Mouse (Mus musculus) retina, postnatal 7 days (tissue): Measurements from ENCODE around the gene Upp2.

Experiments used
- DNase-seq: peaks from one replicate; pipeline ENCODE4 v3.0.0-alpha.2; 2012; ENCODE audit warnings: low read depth, low spot score

The Upp2 gene

DNA sequence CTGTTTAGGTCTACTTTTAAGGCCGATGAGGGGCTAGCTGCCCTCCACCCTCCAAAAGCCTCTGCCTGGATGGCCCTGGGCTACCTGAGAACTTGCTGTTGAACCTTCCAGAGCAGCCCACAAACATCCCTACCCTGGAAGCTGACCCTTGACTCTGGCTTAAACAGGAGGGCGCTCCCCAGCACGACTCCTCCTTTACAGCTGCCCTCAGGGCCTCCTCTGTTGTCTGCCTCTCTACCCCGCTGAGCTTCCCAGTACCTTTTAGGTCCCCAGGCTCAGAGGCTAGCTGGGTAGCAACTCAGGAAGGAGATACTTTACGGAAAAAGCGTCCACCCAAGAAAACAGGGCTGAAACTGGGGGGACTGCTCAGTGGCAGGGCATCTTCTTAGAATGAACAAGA lies 15.2 kb upstream of the Upp2 start:
- DNase-seq: no peak

DNA sequence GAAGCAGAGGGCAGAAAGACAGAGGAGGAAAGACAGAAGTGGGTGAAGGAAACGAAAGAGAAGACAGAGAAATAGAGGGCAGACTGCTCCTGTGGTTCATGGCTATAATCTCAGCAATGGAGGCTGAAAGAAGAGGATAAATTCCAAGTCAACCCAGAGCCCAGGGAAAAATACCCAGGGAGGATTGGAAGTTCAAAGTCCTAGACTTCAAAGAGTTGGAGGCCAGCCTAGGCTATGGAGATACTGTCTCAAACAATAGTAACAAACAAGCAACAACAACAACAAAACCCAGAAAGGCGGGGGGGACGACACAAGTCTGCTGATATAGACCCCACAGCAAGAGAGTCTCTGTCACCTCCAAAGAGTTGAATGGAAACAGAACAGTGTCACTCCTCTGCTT lies 14.8 kb upstream of the Upp2 start:
- no peak for DNase-seq

DNA sequence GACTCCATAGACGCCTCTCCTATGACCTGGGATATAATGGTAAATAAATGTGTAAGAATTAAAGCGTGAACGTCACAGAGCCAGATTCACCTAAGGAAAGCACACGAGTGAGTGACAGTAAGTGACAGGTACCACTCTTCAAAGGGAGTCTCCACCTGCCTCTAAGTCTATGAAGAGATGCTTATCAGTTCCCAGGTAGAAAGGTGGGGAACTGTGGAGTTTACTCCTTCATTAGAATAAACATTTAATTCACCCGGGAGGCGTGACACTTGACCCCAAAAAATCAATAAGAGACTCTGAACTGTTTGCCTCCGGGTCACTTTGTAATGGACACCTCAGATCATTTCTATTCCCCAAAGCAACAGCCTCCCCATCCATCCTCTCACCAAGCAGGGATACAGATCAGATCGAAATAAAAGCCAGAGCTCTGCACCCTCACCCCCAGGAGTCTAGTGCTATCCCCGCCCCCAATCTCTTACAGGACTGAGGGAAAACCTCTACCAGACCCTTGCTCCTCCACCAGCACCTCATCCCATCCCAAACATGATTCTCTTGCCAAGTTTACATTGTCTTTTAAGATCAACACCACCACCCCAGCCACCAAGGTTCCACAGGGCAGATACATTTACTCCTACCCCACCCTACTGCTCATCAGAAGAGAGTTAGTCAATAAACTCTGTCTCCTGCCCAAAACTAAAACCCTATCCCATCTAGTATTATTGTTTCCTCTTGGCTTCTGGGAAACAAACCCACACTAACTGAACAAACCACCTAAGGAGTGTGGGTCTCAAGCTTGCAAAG lies 9.9 kb upstream of the Upp2 start:
- DNase-seq: no peak

DNA sequence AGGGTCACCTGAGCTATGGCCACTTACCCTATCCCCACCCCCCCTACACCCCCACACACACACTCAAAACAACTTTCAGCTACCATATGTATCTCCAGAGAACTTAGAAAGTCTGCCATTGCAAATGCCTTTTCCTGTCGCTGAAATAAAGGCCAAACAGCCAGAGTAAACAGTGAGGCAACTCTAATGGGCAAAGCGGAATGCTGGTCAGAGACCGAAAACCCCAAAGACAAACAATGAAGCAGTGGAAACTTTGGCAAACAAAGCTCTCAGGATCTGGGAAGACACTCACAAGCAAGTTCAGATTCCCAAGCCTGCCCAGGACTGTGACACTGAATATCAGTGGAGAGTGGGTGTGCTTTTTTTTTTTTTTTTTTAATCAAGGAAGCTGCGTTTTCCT lies 5.0 kb upstream of the Upp2 start:
- DNase-seq: no peak

DNA sequence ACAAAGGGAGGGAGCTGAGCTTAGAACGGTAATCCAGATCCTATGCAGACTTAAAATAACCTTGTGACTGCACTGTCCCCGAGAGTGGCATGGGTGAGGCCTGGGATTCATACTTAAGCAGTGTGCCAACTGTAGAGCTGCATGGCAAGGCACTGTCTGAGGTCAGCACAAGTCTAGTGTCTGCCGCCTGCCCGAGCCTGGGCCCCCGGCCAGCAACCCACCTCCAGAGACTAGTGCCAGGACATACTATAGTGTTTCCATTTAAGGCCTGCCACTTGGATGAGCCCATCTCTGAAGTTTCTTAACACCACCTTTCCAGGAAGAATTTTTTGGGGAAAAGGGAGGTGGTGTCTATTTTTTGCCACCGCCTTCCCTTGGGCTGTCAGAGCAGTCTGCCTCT lies 1.8 kb upstream of the Upp2 start:
- DNase-seq: no peak

DNA sequence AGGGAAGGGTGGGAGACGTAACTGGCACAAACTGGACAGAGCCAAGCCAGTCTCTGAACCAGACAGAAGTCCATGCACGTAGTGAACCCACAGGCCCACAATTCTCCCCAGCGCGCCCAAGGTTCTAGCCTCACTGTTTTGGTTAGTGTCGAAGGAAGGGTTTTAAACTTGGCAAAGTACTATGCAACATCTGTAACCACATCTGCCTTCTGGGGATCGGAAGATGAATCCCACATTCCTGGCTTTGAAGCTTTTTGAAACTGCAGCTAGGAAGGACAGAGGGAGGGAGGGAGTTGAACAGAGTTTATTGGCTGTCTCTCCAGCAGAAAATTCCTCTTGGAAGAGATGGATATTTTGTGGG lies 1.1 kb upstream of the Upp2 start:
- no peak for DNase-seq

DNA sequence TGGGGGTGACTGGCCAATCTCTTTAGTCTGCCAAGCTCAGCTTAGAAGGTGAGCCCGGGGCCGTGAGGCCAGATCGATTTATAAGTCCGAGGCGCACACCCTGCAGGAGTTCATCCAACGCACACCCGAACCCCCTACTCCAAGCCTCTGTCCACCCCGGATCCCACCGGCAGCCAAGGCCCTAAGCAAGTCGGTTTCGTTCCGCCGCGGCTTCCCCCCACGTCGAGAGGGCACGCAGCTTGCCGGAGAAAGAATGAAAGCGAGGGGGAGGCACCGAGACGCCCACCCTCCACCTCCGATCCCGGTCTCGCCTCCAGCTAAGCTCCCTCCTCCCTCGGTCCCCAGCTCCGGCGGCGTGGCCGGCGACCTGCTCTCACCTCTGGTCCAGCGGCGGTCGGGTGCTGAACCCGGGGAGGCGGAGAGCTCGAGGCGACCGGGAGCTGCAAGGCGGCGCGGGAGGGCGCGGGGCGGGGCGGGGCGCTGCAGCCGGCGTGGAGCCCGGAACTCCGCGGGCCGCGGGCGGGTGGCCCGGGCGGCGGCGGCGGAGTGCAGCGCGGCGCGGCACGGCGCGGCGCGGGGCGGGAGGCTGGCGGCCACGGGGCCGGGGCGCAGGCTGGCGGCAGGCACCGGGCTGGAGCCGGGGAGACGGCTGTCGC lies 560 bp upstream of the Upp2 start:
- peak; percentile 42 for DNase-seq

DNA sequence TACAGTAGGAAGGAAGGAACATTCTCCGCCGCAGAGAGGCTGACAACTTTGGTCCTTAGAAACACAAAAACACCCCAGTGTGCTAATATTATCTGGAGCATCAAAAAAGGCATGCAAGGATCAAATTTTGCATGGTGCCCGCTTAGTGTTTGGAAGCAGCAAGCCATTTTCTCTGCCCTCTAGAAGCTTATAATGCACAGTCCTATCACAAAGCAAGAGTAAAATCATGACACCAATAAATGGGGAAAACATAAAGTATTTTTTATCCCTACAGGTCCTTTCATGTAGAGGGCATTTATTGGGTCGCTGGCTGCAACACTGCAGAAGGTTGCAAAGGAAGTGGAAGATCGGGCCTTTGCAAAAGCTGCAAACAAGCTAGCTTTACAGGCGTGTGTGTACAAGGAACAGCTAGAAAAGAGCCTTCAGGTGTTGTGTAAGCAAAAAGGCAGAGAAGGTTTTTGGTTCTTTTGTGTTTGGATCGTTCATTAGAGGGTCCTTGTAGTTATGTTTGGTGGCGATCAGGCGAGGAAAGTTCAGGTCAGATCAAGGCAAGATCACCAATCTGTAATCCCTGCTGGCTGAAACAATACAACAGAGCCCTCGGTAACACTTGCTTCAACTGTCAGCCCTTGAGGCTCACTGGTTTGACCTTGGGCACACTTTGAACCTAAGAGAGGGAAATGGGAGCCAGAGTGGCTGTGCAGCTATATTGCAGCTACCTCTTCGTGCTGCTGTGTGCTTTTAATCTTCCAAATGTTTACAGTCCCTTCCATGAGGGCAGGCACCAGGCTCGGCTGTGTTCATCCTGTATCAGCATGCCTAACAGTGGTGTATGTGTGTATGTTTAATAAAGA lies 995 bp downstream of the Upp2 start:
- DNase-seq: no peak

DNA sequence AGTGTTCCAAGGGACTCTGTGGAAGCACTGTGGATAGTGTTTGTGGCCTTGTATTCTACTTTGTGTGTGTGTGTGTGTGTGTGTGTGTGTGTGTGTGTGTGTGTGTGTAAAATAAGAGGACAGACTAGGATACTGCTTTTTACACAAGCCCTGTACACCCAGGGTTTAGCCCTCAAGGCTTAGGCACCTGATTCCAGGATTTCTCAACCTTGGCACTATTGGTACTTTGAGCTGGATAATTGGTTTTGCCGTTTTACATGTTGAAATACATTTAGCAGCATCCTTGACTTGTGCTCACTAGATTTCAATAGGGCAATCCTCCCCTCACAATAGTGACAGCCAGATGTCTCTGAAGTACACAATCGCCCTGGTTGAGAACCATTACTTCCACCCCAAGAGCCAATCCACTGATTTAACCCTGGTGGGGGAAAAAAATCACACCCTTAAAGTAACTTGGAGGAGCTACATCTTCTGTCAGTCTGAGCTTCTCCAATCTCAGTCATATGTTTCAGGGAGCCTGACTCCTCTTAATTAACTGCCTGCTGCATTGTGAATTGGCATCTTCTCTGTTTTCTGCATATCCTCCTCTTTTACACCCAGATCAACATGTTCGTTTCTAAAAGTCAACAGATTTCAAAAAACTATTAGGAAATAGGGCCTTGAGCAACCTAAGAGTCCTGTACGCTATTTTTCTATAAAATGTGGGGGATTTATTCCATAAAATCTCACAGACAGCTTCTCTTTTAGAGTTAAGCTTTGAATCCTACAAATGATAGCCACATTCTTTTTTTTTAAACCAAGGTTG lies 1.9 kb downstream of the Upp2 start:
- no peak for DNase-seq

DNA sequence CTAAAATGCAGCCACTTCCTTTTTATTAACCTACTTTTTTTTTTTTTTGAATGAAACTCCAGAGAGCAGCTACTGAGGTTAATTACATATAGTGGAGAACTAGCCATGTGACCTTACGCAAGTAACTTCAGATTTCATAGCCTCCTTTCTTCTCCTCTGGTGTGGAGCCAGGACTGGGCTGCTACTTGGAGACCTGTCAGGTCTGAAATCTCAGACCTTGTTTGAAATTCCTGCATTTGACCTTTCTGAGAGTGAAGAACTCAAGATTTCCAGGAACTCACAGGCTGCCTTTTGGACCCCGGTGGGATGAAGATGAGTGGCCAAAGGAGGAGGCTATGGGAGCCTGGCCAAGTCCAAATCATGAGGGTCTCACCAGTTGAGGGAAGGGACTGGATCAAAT lies 7.1 kb downstream of the Upp2 start:
- no peak for DNase-seq

DNA sequence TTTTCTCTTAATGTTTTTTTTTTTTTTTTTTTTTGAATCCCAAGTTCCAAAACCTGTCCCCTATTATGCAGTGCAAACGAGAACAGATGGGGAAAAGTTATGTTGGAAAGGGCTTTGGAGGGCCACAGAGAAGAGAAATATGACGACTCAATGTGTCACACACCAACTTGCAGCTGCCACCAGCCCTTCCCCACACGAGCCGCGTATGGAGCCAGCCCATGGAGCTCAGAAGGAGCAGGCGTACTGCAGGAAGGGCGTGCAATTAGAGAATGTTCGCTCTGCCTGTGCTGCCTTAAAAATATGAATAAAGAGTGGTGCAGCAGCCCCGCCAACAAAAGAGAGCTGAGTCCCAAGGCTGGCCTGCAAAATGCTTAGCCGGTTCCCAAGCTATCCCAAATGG lies 19.2 kb downstream of the Upp2 start:
- no peak for DNase-seq

DNA sequence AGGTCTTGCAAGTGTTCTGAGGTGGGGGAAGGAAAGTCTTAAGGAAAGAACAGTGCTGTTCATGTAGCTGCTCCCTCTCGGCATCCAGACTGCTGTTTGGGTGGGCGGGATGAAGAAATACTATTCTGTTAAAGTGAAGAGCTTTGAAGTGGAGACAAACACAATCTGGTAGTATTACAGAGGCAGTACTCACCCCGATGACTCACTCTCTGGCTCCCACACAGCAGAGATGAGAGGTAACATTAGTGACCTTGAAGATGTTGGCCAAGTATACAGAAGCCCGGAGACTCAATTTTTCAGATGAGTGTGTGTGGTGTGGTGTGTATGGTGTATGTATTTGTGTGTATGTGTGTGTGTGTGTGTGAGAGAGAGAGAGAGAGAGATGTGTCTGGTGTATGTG lies 22.5 kb downstream of the Upp2 start:
- DNase-seq: no peak

DNA sequence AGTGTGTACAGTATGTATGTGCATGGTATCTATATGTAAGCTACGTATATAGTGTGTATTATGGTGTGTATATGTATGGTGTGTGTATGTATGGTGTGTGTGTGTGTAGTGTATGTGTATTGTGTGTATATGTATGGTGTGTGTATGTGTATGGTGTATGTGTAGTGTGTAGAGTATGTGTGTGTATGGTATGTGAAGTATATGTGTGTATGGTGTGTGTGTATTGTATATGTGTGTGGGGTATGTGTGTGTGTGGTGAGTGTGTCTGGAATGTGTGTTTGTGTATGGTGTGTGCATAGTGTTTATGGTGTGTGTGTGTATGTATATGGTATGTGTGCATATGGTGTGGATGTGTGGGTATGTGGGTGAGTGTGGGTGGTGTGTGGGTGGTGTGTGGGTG lies 23.0 kb downstream of the Upp2 start:
- no peak for DNase-seq

DNA sequence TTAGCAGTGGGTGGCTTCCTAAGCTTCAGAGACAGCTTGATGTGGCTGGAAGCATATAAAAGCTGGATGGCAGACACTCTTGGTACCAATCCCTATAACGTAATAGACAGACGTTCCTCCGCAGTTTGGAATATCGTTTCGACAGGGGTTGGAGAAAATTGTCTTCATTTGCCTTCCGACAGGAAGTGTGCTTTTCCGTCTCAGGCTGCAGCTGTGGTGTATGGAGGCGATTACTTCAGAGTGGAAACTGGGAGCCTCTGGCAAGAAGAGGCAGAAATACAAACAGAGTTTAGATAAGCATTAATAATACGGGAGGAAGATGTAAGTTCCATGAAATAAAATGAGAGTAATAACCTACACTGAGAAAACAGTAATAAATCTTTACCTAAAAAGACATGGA lies 28.3 kb downstream of the Upp2 start:
- no peak for DNase-seq

DNA sequence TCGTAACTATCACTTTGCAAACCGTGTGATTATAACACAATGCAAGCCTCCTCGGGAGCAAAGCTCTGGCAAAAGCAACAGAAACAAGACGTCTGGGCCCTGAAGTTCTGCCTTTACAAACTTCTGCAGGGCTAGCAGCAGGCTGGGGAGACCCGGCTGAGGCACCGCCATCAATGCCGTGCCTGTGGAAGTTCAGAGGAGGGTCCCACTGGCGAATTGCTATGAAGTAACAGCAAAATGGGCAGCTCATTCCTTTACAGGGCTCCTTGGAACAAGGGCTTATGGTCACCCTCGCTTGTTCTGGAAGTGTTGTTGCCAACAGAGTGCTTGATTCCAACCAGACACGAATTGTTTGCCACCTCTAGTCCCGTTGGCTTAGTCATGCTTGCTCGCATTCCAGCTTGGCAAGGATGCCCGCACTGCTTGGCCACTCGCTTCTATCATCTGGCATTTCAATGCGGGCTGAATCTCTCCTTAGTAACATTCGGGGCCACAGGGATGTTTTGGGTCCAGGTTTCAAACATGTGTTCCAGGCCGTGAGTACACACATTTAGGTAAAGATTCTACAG lies 29.8 kb downstream of the Upp2 start:
- DNase-seq: no peak

DNA sequence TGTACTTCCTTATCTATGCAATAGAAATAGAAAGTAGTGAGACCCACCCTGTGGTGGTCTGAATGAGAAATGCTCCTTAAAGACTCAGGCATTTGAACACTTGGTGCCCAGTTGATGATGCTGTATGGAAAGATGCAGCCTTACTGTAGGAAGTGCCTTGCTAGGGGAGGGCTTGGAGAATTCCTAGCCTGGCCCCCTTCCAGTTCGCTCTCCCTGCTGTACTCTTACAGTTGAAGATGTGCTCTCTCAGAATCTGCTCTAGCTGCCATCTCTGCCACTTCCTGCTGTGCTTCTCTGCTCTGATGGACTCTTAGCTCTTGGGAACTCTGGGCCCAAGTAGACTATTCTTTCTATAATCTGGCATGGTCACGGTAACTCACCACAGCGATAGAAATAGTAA lies 30.5 kb downstream of the Upp2 start:
- DNase-seq: no peak

DNA sequence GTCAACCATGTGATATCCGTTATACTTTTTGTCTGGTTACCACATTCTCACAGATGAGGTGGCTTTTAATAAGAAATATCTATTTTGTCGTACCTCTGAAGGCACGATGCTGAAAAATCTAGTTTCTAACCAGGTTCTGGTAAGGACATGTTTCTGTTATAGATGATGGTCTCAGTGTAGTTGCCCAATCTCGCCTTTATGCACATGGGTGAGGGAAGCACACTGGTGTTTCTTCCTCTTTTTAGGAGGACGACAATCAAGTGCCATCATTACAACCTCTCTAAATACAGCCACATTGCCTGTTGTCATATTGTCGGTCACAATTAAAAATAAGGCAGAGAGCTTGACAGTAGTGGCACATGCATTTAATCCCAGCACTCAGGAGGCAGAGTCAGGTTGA lies 32.5 kb downstream of the Upp2 start:
- DNase-seq: no peak

DNA sequence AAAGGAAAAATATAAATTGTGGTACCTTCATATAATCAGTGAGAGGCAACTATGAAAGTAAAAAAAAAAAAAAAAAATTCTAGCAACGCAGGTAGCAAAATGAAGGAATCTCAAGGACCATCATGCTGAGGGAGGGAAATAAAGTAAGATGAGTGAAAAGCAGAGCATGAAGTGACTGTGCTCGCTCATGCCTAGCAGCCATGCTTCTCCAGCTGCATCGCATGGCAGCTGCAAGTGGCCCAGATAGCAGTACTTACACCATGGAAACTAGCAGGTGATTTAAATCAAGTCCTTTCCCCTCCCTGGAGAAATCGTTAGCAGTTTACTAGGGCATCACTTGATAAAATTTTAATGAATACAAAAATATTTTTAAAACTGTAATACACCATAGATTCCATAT lies 34.3 kb downstream of the Upp2 start:
- no peak for DNase-seq

DNA sequence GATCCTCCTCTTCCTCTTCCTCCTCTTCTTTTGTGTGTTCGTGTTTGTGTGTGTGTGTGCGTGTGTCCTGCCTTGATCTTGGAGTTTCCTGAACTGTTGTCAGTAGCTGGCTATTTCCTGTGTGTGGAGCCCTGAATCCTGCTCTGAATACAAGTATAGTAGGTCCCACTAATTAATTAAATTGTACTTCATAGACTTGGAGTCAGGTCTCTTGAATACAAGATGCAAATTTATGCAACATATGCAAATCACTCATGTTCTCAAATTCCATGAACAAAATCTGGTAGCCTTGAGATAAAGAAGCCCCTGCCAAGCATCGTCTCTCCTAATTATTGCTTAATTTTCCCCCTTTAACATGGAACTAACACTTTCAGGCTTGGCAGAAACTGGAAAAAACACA lies 36.3 kb downstream of the Upp2 start:
- DNase-seq: no peak

DNA sequence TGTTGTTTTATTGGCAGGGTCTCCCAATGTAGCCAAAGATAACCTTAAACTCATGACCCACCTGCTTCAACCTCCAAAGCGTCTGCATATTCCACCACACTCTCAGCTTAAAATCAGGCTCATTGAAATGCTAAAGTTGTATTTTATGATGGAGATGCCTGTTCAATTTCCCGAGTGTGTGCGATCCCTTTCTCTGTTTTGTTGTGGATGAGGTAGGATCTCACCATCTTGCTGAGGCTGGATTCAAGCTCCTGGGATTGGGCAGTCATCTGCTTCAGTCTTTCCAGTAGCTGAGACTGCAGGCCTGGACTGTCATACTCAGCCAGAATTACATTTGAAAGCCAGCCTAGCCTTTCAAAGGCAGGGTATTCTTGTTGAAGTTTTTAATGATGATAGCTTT lies 37.7 kb downstream of the Upp2 start:
- no peak for DNase-seq

DNA sequence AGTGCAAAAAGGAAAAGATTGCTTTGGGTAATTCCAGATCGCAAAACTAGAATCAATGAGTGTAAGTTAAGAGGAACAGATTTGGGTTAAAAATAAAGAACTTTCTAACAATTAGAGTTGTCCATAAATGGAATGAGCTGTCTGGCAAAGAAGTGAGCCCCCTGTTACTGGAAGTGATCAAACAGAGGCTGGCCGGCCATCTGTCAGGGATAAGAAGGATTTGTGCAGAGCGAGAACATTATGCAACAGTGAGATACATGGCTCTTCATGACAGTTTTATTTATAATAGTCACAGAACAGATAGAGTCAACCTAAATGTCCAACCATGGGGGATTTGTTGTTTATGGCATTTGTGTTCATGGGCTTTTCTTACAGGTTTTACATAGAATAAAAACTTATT lies 46.6 kb downstream of the Upp2 start:
- DNase-seq: no peak

DNA sequence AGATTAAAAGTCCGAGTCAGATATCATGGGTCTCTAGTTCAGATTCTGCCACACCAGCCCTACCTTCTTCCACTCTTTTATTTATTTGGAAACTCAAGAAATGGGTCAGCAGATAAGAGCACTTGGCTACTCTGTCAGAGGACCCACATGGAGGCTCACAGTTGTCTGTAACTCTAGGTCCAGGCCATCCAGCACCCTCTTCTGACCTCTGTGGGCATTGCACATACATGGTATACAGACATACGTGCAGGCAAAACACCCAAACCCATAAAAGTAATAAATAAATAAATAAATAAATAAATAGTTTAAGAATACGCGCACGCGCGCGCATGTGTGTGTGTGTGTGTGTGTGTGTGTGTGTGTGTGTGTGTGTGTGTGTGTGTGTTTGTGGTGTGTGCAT lies 47.8 kb downstream of the Upp2 start:
- no peak for DNase-seq
